Mouse (Mus musculus) layer of hippocampus, adult 2 months (tissue): ENCODE data around the gene Urod. TPM values are rescaled to one million over a fixed set of nuclear protein-coding genes. Genes with fewer than 3 reads are reported as not detected.

Experiments used
- DNase-seq, 2 experiments: peaks; one replicate each; pipeline ENCODE4 v3.0.0; 2022; ENCODE audit warnings: low spot score in 2 of 2
- H3K27ac ChIP-seq: fragments of 200-600 bp; 2 replicates; pipeline ENCODE4 v1.8.1; 2022
- H3K4me3 ChIP-seq: fragments of 200-600 bp; 2 replicates; pipeline ENCODE4 v1.8.1; 2022; ENCODE audit warnings: mild to moderate bottlenecking
- CTCF ChIP-seq: fragments of 200-600 bp; conservative IDR thresholded peaks from 2 replicates; pipeline ENCODE4 v1.8.1; 2022; ENCODE audit warnings: antibody characterized with exemption, mild to moderate bottlenecking, moderate library complexity
- total RNA-seq, 2 experiments: library from RNA; stranded (reverse); gene quantifications; 2 replicates each; pipeline ENCODE4 v1.2.3; 2021

The Urod gene
- total RNA-seq, 2 experiments from 2014 or later = 58.5 to 59.2 TPM

DNA sequence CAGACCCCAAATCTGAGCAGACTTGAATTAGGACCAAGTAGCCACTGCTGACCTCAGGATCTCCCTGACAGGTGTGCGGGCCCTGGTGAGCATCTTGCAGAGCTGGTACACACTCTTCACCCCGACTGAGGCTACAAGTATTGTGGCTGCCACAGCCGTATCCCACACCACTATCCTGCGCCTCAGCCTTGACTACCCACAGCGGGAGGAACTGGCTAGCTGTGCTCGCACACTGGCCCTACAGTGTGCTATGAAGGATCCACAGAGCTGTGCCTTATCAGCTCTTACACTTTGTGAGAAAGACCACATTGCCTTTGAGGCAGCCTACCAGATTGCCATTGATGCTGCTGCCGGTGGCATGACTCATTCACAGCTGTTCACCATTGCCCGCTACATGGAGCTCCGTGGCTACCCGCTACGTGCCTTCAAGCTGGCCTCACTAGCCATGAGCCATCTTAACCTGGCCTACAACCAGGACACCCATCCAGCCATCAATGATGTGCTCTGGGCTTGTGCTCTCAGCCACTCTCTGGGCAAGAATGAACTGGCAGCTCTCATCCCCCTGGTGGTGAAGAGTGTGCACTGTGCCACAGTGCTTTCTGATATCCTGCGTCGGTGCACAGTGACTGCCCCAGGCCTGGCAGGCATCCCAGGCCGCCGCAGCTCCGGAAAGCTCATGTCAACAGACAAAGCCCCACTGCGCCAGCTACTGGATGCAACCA is 7.7 kb downstream of the Urod start:
- Histone ChIP-seq H3K27ac (peak overlapping the region; percentile 34; the same call in 1 of the 2 replicates), H3K4me3 (no peak overlapping the region)
- DNase-seq = peak; percentile 67 to 80
- TF ChIP-seq CTCF = peak; percentile 93

DNA sequence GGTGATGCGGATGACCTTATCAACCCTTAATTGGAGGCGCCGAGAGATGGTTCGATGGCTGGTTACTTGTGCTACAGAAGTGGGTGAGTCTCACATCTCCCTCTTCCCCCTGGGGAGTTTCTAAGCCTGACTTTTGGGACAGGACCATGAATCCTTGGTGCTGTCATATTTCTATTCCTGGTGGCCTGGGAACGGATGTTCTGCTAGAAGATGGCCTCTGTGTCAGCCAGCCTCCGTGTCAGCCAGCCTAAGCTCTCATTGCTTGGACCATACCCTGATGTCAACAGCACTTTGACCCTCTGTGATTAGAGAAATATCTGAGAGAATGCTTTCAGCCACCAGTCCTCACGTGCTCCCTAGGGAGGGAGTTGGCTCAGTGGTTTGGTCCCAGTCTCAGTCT is 8.5 kb downstream of the Urod start:
- Histone ChIP-seq H3K4me3 (no peak overlapping the region), H3K27ac (peak overlapping the region; percentile 34; the same call in 1 of the 2 replicates)
- no peak for DNase-seq
- no peak for TF ChIP-seq CTCF

DNA sequence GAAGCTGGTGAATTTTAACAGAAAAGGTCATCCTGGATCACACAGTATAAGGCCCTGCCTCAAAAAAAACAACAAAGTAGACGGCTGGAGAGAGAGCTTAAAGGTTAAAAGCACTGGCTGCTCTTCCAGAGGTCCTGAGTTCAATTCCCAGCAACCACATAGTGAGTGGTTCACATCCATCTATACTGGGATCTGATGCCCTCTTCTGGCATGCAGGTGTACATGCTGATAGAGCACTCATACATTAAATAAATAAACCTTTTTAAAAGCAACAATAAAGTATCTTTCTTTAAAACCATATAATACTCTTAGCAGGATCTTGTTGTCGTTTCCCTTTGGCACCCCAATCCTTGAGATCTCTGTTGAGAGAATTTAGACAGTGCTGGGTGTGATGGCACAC is 17.7 kb downstream of the Urod start:
- H3K4me3 ChIP-seq = no peak overlapping the region
- TF ChIP-seq CTCF = peak; percentile 56
- H3K27ac ChIP-seq = no peak overlapping the region
- no peak for DNase-seq

DNA sequence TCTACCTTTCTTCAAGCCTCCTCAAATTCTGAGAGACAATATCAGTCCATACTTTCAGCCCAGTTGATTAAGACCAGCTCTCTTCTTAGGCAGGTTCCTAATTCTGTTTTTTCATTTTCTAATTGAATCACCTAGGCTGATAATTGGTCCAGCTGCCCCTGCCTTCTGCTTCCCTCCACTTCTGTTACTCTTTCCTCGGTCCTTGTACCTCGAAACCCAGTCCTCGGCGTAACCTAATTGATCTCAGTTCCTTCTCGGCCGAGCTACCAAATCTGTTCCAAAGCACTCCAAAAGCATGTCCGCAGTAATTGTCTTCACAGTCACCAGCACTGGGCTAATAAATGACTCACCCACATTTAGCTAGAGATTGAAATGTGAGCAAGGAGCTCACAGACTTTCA is 39.3 kb downstream of the Urod start:
- TF ChIP-seq CTCF = no peak
- H3K4me3 ChIP-seq = no peak overlapping the region
- H3K27ac ChIP-seq = no peak overlapping the region
- no peak for DNase-seq

DNA sequence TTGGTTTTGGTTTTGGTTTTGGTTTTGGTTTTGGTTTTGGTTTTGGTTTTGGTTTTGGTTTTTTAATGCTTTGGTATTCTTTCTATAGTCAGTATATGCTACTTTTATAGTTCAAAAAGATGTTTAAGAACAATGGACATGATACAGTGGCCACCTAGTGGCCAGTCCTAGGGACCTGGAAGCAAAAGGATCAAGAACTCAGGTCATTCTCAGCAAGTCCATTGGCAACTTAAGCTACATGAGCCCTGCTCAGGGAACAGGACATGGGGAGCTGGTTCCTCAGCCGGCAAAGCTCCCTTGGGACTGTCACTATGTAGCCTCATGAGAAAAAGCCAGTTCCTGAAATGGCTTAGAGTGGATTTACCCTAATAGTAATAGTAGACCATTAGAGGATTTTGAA is 42.6 kb downstream of the Urod start:
- DNase-seq = no peak
- Histone ChIP-seq H3K27ac (no peak overlapping the region), H3K4me3 (no peak overlapping the region)
- TF ChIP-seq CTCF = peak; percentile 56

DNA sequence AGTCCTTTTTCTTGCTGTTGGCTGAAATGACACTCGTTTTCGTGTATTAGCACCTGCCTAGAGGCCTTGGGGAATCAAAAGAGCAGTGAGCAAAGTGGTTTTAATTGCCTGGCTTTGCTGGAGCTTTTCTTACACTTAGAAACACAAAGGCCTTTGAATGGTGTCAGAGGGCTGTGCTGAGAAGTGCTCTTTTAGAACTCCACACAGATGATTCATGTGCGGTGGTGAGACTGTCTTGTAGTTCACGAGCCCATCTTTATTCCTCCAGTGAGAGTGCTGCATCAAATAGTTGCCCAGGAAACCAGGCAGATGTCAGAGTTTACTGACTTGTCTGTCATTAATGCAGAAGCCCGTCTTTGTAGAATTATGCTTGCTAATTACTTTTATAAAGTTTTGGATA is 50.2 kb downstream of the Urod start:
- TF ChIP-seq CTCF = no peak
- no peak for DNase-seq
- H3K4me3 ChIP-seq = no peak overlapping the region
- H3K27ac ChIP-seq = 0 out of 2 replicates have a peak overlapping the region, but pooled peaks have one; percentile 32

DNA sequence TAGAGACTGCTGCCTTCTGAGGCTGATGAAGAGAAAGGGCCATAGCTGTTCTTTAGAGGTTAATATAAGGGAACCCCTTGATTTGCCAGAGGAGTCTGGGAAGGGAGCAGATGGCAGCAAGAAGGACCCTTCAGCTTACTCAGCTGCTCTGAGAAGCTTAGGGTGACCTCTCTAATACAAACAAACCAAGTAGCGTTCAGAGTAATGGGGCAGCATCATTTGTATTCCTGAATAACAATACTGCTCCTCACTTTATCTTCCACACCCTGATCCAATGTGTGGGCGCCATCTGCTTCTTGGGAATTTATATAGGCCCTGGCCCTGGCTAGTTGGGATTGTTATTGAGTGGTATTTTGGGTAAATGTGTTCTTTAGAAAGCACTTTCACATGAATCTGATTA is 51.5 kb downstream of the Urod start:
- DNase-seq = no peak
- no peak for TF ChIP-seq CTCF
- H3K27ac ChIP-seq = no peak overlapping the region
- H3K4me3 ChIP-seq = no peak overlapping the region

Other genes with a start within 250 kb of the Urod start
- 10 to 100 TPM; 14.0 to 16.2 TPM for gene Toe1, start 186.8 kb downstream of the Urod start, total RNA-seq
- gene Mutyh, start 186.7 kb downstream of the Urod start, total RNA-seq = 1 to 10 TPM; 3.1 to 3.2 TPM
- 1 to 10 TPM; 6.4 to 6.9 TPM for gene Hpdl, start 172.7 kb downstream of the Urod start, total RNA-seq
- 10 to 100 TPM; 15.6 to 17.1 TPM for gene Zswim5, start 117.0 kb downstream of the Urod start, total RNA-seq
- gene Hectd3, start 904 bp upstream of the Urod start, total RNA-seq = 10 to 100 TPM; 44.9 to 46.1 TPM
- 10 to 100 TPM; 19.7 to 20.6 TPM for gene Eif2b3, start 25.0 kb upstream of the Urod start, total RNA-seq
- 1 to 10 TPM; 1.5 to 2.7 TPM for gene Ptch2, start 101.7 kb upstream of the Urod start, total RNA-seq
- 10 to 100 TPM; 13.3 to 14.8 TPM for gene Btbd19, start 131.3 kb upstream of the Urod start, total RNA-seq
- gene Tctex1d4, start 132.4 kb upstream of the Urod start, total RNA-seq = under 1 TPM in 1 of 2 experiments, not detected in 1; 0.38 TPM
- 1 to 10 TPM; 6.9 to 7.2 TPM for gene Plk3, start 139.6 kb upstream of the Urod start, total RNA-seq
- gene Rps8, start 161.8 kb upstream of the Urod start, total RNA-seq = 100 to 1,000 TPM; 509 to 527 TPM
- gene Kif2c, start 188.2 kb upstream of the Urod start, total RNA-seq = under 1 TPM; 0.26 to 0.47 TPM